Mouse (Mus musculus) E14TG2a.4 (cell line): ENCODE measurements at regions not wholly inside any gene's neighbourhood (a gene's known extent, or its start where the extent isn't known, plus 50 kb on each side); places are given as distances from the start of the nearest gene placed in this dataset.

Experiments used
- CTCF ChIP-seq: conservative IDR thresholded peaks from 2 replicates; pipeline ENCODE4 v1.5.1; 2014; ENCODE audit warnings: low read length
- POU5F1 ChIP-seq: IDR thresholded peaks from 2 replicates; pipeline ENCODE4 v1.6.1; 2014; ENCODE audit warnings: low read length, borderline replicate concordance

- no peak for TF ChIP-seq CTCF
- TF ChIP-seq POU5F1 = no peak
Observed at GRCm38 (mm10) chr4:20988474-20988873, 697.3 kb downstream of the Prdm13 start.
